Mouse (Mus musculus): ENCODE data around the gene Slc25a3. TPM values are rescaled to one million over a fixed set of nuclear protein-coding genes. Genes with fewer than 3 reads are reported as not detected.

Slc25a3 gene
- total and polyA plus RNA-seq, 3 experiments = 368 to 868 (median 497) TPM

DNA sequence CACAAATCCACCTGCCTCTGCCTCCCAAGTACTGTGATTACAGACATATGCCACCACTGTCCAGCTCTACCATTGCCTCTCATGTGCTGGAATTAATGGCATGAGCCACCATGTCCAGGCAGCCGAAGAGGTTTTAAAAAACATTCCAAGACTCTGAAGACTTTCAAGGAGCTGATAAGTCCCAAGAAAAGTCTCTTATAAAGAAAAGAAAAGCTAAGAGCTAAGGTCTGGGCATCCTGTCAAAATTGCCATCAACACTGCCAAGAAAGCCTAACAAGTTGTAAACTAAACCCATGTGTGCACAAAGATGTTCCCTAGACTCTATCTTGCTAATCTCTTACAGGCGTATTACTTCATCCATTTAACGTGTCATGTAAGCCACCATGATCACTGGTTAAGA is 50.5 kb downstream of the Slc25a3 start:
- Histone ChIP-seq H3K27ac (ENCODE audit: control insufficient read depth, low read depth, low read length) (no peak overlapping the region), H3K4me3 (ENCODE audit: control insufficient read depth in 1 of 2, insufficient read depth in 1 of 2, low read depth in 2 of 2, low read length in 2 of 2) (no peak overlapping the region), H3K36me3 (ENCODE audit: control insufficient read depth in 1 of 2, insufficient read depth in 2 of 2, low read length in 2 of 2) (peaks cover 0 to 4% of the 10 kb centered on the region in 2 experiments; a peak in 2 of 4 replicates), H3K4me1 (ENCODE audit: control insufficient read depth in 1 of 2, insufficient read depth in 2 of 2, low read length in 2 of 2) (no peaks in the 10 kb centered on the region), H3K79me2 (ENCODE audit: control insufficient read depth, insufficient read depth, low read length, poor library complexity) (no peaks in the 10 kb centered on the region), H3K27me3 (ENCODE audit: control insufficient read depth in 1 of 2, insufficient read depth in 2 of 2, low read length in 2 of 2) (no peaks in the 10 kb centered on the region), H3K9me3 (replicated peaks; ENCODE audit: insufficient read depth, low read length) (no peaks in the 10 kb centered on the region), H3K9ac (ENCODE audit: control insufficient read depth, low read depth, low read length, poor library complexity, severe bottlenecking) (no peak overlapping the region)
- no peak for DNase-seq (ENCODE audit: low read depth, low spot score)
- no peak for TF ChIP-seq SIN3A (IDR thresholded peaks at IDR 0.05; ENCODE audit: low read length)
- no peak for TF ChIP-seq MYB (IDR thresholded peaks at IDR 0.05; ENCODE audit: low read depth, low read length)
- TF ChIP-seq HCFC1 (IDR thresholded peaks at IDR 0.05; ENCODE audit: low read depth, low read length) = no peak
- TF ChIP-seq POLR2AphosphoS2 (IDR thresholded peaks at IDR 0.05; ENCODE audit: low read length) = no peak
- no peak for TF ChIP-seq JUND (IDR thresholded peaks at IDR 0.05; ENCODE audit: low read depth, low read length)
- TF ChIP-seq KAT2A (conservative IDR thresholded peaks at IDR 0.05; ENCODE audit: low read depth, low read length) = no peak
- no peak for TF ChIP-seq CHD2 (IDR thresholded peaks at IDR 0.05; ENCODE audit: low read length)
- TF ChIP-seq TBP (IDR thresholded peaks at IDR 0.05; ENCODE audit: low read depth, low read length) = no peak
- TF ChIP-seq RCOR1 (IDR thresholded peaks at IDR 0.05; ENCODE audit: low read depth, low read length) = no peak
- no peak for TF ChIP-seq USF1 (IDR thresholded peaks at IDR 0.05; ENCODE audit: low read depth, low read length)
- no peak for TF ChIP-seq MAX (IDR thresholded peaks at IDR 0.05; ENCODE audit: low read length)
- TF ChIP-seq NELFE (IDR thresholded peaks at IDR 0.05; ENCODE audit: low read depth, low read length) = no peak
- TF ChIP-seq GABPA (IDR thresholded peaks at IDR 0.05; ENCODE audit: low read depth, low read length) = no peak
- TF ChIP-seq ZC3H11A (IDR thresholded peaks at IDR 0.05; ENCODE audit: low read depth, low read length) = no peak

- Histone ChIP-seq H3K36me3 (ENCODE audit: control insufficient read depth in 1 of 2, insufficient read depth in 2 of 2, low read length in 2 of 2) (peaks cover 0 to 8% of the 10 kb centered on the region in 2 experiments; a peak in 2 of 4 replicates), H3K4me1 (ENCODE audit: control insufficient read depth in 1 of 2, insufficient read depth in 2 of 2, low read length in 2 of 2) (no peaks in the 10 kb centered on the region), H3K4me3 (ENCODE audit: control insufficient read depth in 1 of 2, insufficient read depth in 1 of 2, low read depth in 2 of 2, low read length in 2 of 2) (no peak overlapping the region), H3K9me3 (replicated peaks; ENCODE audit: insufficient read depth, low read length) (no peaks in the 10 kb centered on the region), H3K27ac (ENCODE audit: control insufficient read depth, low read depth, low read length) (no peak overlapping the region), H3K27me3 (ENCODE audit: control insufficient read depth in 1 of 2, insufficient read depth in 2 of 2, low read length in 2 of 2) (no peaks in the 10 kb centered on the region), H3K79me2 (ENCODE audit: control insufficient read depth, insufficient read depth, low read length, poor library complexity) (no peaks in the 10 kb centered on the region), H3K9ac (ENCODE audit: control insufficient read depth, low read depth, low read length, poor library complexity, severe bottlenecking) (no peak overlapping the region)
- TF ChIP-seq TAL1 (IDR thresholded peaks at IDR 0.05; ENCODE audit: low read length) (no peak), ELF1 (IDR thresholded peaks at IDR 0.05; ENCODE audit: low read depth, low read length) (no peak), SMC3 (IDR thresholded peaks at IDR 0.05; ENCODE audit: low read depth, low read length) (peak; percentile 64), CHD1 (IDR thresholded peaks at IDR 0.05; ENCODE audit: low read depth, low read length) (no peak), ZC3H11A (IDR thresholded peaks at IDR 0.05; ENCODE audit: low read depth, low read length) (peak; percentile 57), CTCF (IDR thresholded peaks at IDR 0.05 in 2 of 3, conservative IDR thresholded peaks at IDR 0.05 in 1 of 3; ENCODE audit: control insufficient read depth in 1 of 3, insufficient read depth in 1 of 3, low read depth in 2 of 3, low read length in 3 of 3, poor library complexity in 1 of 3, severe bottlenecking in 1 of 3) (peak in 1 of 3 experiments; percentile 70; a peak in 2 of 6 replicates), RAD21 (IDR thresholded peaks at IDR 0.05; ENCODE audit: low read depth, low read length) (peak; percentile 78), SIN3A (IDR thresholded peaks at IDR 0.05; ENCODE audit: low read length) (0 out of 2 replicates have a peak, but pooled peaks have one; percentile 22)
- peak; percentile 49 for DNase-seq (ENCODE audit: low read depth, low spot score)
Observed at GRCm38 (mm10) chr10:91071768-91072167, 52.1 kb downstream of the Slc25a3 start.

Other genes with a start within 250 kb of the Slc25a3 start
- gene Apaf1, start 41.3 kb downstream of the Slc25a3 start, total RNA-seq (2012; rRNA removed) = 12.8 and 16.7 TPM in 2 replicates
- gene Apaf1, start 41.3 kb downstream of the Slc25a3 start, polyA plus RNA-seq (2012; ENCODE audit: insufficient read depth in 1 of 2, insufficient read length in 2 of 2, low read depth in 1 of 2, low replicate concordance in 2 of 2, missing spikeins in 1 of 2) = 10 to 100 TPM in 1 of 2 experiments, not detected in 1; 14.3 TPM
- 11.0 and 12.3 TPM in 2 replicates for gene Ikbip, start 41.1 kb downstream of the Slc25a3 start, total RNA-seq (2012; rRNA removed)
- 1 to 10 TPM in 1 of 2 experiments, not detected in 1; 9.9 TPM for gene Ikbip, start 41.1 kb downstream of the Slc25a3 start, polyA plus RNA-seq (2012; ENCODE audit: insufficient read depth in 1 of 2, insufficient read length in 2 of 2, low read depth in 1 of 2, low replicate concordance in 2 of 2, missing spikeins in 1 of 2)
- 211 and 225 TPM in 2 replicates for gene Tmpo, start 57.3 kb upstream of the Slc25a3 start, total RNA-seq (2012; rRNA removed)
- 100 to 1,000 TPM; 215 to 219 TPM for gene Tmpo, start 57.3 kb upstream of the Slc25a3 start, polyA plus RNA-seq (2012; ENCODE audit: insufficient read depth in 1 of 2, insufficient read length in 2 of 2, low read depth in 1 of 2, low replicate concordance in 2 of 2, missing spikeins in 1 of 2)

Measured in MEL (cell line).